In genomic region chr15:25764653-25765352, GRCm38 (mm10) we compare ENCODE assay signal across 12 mouse cellular contexts.
A peak's percentile ranks its signal among the peaks of the same experiment; 100 is the strongest.
DNase-seq lines count a peak whose midpoint lies in the region; ATAC-seq and TF ChIP-seq lines count a peak whose summit lies in the region.
"Had no signal": no experiment of that assay in that cellular context is flagged by ENCODE, and none has a peak within 500 bp of the region (broad histone marks: within the 10 kb centered on the region; RNA-seq: fewer than 3 reads in every experiment).

No protein-coding gene starts in this region.

- no peak overlapping the region for H3K9ac ChIP-seq in heart, adult 2 months (ENCODE audit: low read depth, low read length)
- no peak overlapping the region for H3K9ac ChIP-seq in heart, embryonic 11.5 days (ENCODE audit: low read depth, low read length)
- H3K9ac ChIP-seq in hindbrain, postnatal 0 days (replicated peaks; ENCODE audit: low read length): 0 out of 2 replicates have a peak overlapping the region, but pooled peaks have one; percentile 13
- peak overlapping the region; percentile 28; the same call in 1 of the 2 replicates for H3K9ac ChIP-seq in stomach, embryonic 16.5 days (ENCODE audit: low read length)

- DNase-seq in heart, adult 2 months: peak in 1 of 2 experiments; percentile 11
- peak; percentile 66 for DNase-seq in lung, postnatal 10 days
- DNase-seq in lung, postnatal 4 days: no peak
- no peak for DNase-seq in hindbrain, postnatal 0 days (ENCODE audit: low spot score)
- no peak for DNase-seq in frontal cortex, postnatal 10 days (ENCODE audit: low spot score in 2 of 2)
- no peak for DNase-seq in B cell, adult 2 months
- DNase-seq: cerebellum, adult 18-20 months; layer of hippocampus, adult 9-11 months had no signal

- H3K9me3 ChIP-seq in heart, embryonic 11.5 days (replicated peaks; ENCODE audit: control insufficient read depth, low read length): no peaks in the 10 kb centered on the region
- H3K9me3 ChIP-seq in hindbrain, postnatal 0 days (ENCODE audit: low read length): no peaks in the 10 kb centered on the region
- H3K9me3 ChIP-seq in stomach, embryonic 16.5 days (replicated peaks; ENCODE audit: control insufficient read depth, low read length): no peaks in the 10 kb centered on the region

- peak overlapping the region; percentile 41; the same call in 1 of the 2 replicates for H3K27ac ChIP-seq in heart, adult 2 months
- no peak overlapping the region for H3K27ac ChIP-seq in heart, embryonic 11.5 days (ENCODE audit: low read depth, low read length)
- peak overlapping the region; percentile 36; the same call in 1 of the 2 replicates for H3K27ac ChIP-seq in hindbrain, postnatal 0 days
- H3K27ac ChIP-seq in stomach, embryonic 16.5 days (ENCODE audit: low read length): no peak overlapping the region
- H3K27ac ChIP-seq: macrophage had no signal

- H3K79me2 ChIP-seq in heart, adult 2 months (replicated peaks; ENCODE audit: control insufficient read depth, insufficient read depth, low read length): no peaks in the 10 kb centered on the region

- no peak overlapping the region for H3K4me3 ChIP-seq in heart, adult 2 months
- H3K4me3 ChIP-seq in heart, embryonic 11.5 days (ENCODE audit: low read depth, low read length): no peak overlapping the region
- no peak overlapping the region for H3K4me3 ChIP-seq in hindbrain, postnatal 0 days (ENCODE audit: low read length)
- no peak overlapping the region for H3K4me3 ChIP-seq in stomach, embryonic 16.5 days (replicated peaks; ENCODE audit: low read length)
- H3K4me3 ChIP-seq: erythroblast, embryonic 14.5 days had no signal

- no peak overlapping the region for H3K4me2 ChIP-seq in heart, embryonic 11.5 days
- H3K4me2 ChIP-seq in hindbrain, postnatal 0 days (ENCODE audit: low read depth, low read length): no peak overlapping the region
- no peak overlapping the region for H3K4me2 ChIP-seq in stomach, embryonic 16.5 days (ENCODE audit: low read depth, low read length)

- no peak for ATAC-seq in heart, embryonic 11.5 days (replicated peaks; ENCODE audit: insufficient number of reproducible peaks, low FRiP score, low TSS enrichment)
- no peak for ATAC-seq in hindbrain, postnatal 0 days
- peak; percentile 9; the same call in 1 of the 2 replicates for ATAC-seq in stomach, embryonic 16.5 days (ENCODE audit: insufficient read depth, low FRiP score)

- no peak for TF ChIP-seq EP300 in heart, adult 2 months (IDR thresholded peaks at IDR 0.05; ENCODE audit: insufficient read depth, low read depth, low read length)

- H3K36me3 ChIP-seq in heart, adult 2 months (ENCODE audit: control insufficient read depth, insufficient read depth, low read length): peaks cover 13% of the 10 kb centered on the region
- peaks cover 3% of the 10 kb centered on the region; the same call in 1 of the 2 replicates for H3K36me3 ChIP-seq in heart, embryonic 11.5 days (ENCODE audit: control insufficient read depth, insufficient read depth, low read length)
- H3K36me3 ChIP-seq in hindbrain, postnatal 0 days (ENCODE audit: insufficient read depth, low read length): no peaks in the 10 kb centered on the region
- no peaks in the 10 kb centered on the region for H3K36me3 ChIP-seq in stomach, embryonic 16.5 days (ENCODE audit: control insufficient read depth, insufficient read depth, low read length)

- no peak for TF ChIP-seq POLR2A in heart, adult 2 months (IDR thresholded peaks at IDR 0.05; ENCODE audit: insufficient read depth, low read depth, low read length)

- no peaks in the 10 kb centered on the region for H3K27me3 ChIP-seq in heart, adult 2 months (ENCODE audit: control insufficient read depth, insufficient read depth, low read length)
- H3K27me3 ChIP-seq in heart, embryonic 11.5 days (ENCODE audit: control insufficient read depth, insufficient read depth, low read length): no peaks in the 10 kb centered on the region
- H3K27me3 ChIP-seq in hindbrain, postnatal 0 days (ENCODE audit: insufficient read depth, low read length): no peaks in the 10 kb centered on the region
- H3K27me3 ChIP-seq in stomach, embryonic 16.5 days (ENCODE audit: control insufficient read depth, insufficient read depth, low read length): no peaks in the 10 kb centered on the region

- intact Hi-C loops in heart, adult 2 months (cut with DNase I): no loop called here

- no peak for TF ChIP-seq CTCF in heart, adult 2 months (IDR thresholded peaks at IDR 0.05)
- no peak for TF ChIP-seq CTCF in hindbrain, postnatal 0 days (IDR thresholded peaks at IDR 0.05; ENCODE audit: low read depth)

- WGBS in heart, adult 2 months: 43% methylated on average over 13 of the region's 13 CpGs
- WGBS in heart, embryonic 11.5 days (ENCODE audit: insufficient replicate concordance): 70% methylated on average over 13 of the region's 13 CpGs
- WGBS in hindbrain, postnatal 0 days: 61% methylated on average over 13 of the region's 13 CpGs
- WGBS in stomach, embryonic 16.5 days: 80% methylated on average over 13 of the region's 13 CpGs

- peaks cover 11% of the 10 kb centered on the region for H3K4me1 ChIP-seq in heart, adult 2 months (ENCODE audit: control insufficient read depth, insufficient read depth, low read length)
- peaks cover 34% of the 10 kb centered on the region for H3K4me1 ChIP-seq in heart, embryonic 11.5 days (ENCODE audit: control insufficient read depth, insufficient read depth, low read length)
- H3K4me1 ChIP-seq in hindbrain, postnatal 0 days (ENCODE audit: insufficient read depth, low read length): peaks cover 24% of the 10 kb centered on the region
- peaks cover 49% of the 10 kb centered on the region for H3K4me1 ChIP-seq in stomach, embryonic 16.5 days (ENCODE audit: control insufficient read depth, insufficient read depth, low read length)

Comparison
In these comparisons a context has a peak if more than half of its experiments do, and no peak if none do; other contexts are left out.
1. H3K27ac ChIP-seq: peak in heart, adult 2 months (single experiment) and hindbrain, postnatal 0 days (single experiment); none in heart, embryonic 11.5 days (single experiment) and stomach, embryonic 16.5 days (single experiment).
2. H3K9ac ChIP-seq: peak in hindbrain, postnatal 0 days (single experiment) and stomach, embryonic 16.5 days (single experiment); none in heart, adult 2 months (single experiment) and heart, embryonic 11.5 days (single experiment).